Mouse (Mus musculus) layer of hippocampus, postnatal 25 days (tissue): ENCODE results near the gene Ccdc151. TPM values are rescaled to one million over a fixed set of nuclear protein-coding genes. Genes with fewer than 3 reads are reported as not detected.

Experiments used
- DNase-seq, 2 experiments: peaks; one replicate each; pipeline ENCODE4 v3.0.0; 2022; ENCODE audit warnings: mixed read lengths in 2 of 2, low spot score in 1 of 2; ENCODE audit errors: extremely low spot score in 1 of 2
- total RNA-seq, 2 experiments: library from RNA; stranded (reverse); gene quantifications; 2 replicates each; pipeline ENCODE4 v1.2.3; 2021

Ccdc151 gene
- total RNA-seq, 2 experiments from 2014 or later = 7.0 to 7.6 TPM

DNA sequence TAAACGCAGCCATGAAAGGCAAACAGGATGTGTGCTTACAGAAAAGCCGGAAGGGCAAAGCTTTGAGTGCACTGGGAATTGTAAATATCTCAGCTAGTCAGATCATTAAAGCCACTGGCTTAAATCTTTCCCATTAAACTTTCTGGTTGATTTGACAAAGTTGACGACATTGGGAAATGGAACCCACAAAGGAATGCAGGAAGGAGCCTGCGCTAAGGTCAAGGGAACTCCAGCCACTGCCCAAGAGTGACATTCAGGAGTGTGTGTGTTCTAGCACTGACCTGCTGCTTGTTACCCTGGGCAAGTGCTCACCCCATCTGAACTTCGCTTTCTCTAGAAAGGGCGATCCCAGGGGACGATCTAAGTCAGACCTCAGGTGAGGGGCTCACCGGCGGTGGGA is 42.3 kb downstream of the Ccdc151 start:
- DNase-seq = no peak

DNA sequence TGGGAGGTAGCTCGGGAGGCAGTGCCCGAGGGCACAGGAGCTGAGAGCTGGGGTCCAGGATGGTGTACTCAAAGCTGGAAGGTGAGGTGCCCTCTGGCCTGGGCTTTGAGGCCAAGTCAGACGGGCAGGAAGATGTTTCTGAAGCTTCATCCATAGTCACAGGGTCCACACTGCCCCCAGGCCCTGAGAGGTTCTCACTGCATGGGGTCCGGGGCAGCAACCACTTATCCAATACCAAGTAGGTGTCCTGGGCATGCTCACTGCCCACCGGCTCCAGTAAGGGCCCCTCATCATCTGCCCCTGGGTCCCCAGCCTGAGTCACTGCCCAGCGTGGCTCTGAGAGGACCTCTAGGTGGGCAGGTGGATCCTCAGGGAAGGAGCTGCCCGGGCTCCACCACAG is 43.2 kb downstream of the Ccdc151 start:
- DNase-seq = no peak

DNA sequence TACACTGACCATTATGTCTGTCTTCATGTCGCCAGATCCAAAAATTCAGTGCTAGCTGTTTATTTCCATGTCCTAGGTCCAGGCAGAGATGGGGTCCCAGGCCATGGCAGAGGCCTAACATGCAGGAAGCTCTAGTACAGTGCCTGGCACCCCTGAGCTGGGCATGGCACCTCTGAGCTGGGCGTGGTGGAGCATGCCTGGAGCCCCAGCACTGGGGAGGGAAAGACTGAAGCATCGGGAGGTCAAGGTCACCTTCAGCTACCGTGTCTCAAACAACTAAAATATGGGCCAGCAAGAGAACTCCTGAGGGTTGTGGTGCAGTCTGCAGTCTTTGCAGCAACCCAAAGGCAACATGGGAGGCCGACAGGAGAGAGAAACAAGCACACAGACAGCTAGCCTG is 44.1 kb downstream of the Ccdc151 start:
- DNase-seq = no peak

DNA sequence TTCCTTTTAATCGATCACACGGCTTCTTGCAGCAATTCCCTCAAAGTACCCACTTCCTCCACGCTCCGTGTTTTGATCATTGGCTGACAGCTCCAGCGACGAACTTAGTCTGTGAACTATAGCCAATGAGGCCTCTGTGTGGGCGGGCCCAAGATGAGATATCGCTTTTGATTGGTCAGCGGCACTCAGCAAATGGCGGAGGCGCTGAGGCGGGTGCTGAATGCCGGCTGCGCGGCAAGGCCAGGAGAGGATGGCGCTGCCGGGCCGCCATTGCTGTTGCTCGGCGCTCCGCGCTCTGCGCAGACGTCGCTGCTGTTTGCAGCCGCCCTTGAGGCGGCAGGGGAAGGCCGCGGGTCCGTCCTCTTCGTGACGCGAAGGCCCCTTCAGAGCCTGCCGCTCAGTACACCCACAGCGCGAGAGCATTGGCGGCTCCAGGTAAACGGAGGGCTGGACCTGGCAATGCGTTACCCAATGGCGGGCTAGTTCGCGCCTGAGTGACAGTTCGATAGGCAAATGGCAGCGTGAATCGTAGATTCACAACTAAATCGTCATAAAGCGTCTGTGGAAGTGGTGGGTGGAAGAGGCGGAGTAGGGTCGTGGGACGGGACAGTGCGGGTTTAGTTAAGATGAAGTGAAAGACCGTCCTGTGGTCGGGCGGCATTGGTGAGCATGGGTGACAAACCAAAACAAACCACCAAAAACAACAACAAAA is 46.7 kb downstream of the Ccdc151 start, which contains the start of gene Swsap1:
Swsap1 (plus strand) TSS at position 186 of the 712 bp plus-strand sequence.
- peak; percentile 97 to 99 for DNase-seq

DNA sequence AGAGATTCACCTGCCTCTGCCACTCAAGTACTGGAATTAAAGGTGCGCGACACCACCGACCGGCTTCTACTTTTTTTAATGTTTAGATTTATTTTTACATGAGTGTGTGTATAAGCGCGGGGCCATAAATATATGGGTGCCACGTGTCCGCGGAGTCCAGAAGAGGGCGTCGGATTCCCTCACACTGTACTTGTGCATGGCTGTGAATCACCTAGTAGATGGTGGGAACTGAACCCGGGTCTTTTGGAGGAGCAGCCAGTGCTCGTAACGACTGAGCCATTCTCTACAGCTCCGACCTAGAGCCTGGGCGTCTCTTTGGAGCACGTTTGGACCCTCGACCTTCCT is 47.2 kb downstream of the Ccdc151 start:
- DNase-seq = no peak

DNA sequence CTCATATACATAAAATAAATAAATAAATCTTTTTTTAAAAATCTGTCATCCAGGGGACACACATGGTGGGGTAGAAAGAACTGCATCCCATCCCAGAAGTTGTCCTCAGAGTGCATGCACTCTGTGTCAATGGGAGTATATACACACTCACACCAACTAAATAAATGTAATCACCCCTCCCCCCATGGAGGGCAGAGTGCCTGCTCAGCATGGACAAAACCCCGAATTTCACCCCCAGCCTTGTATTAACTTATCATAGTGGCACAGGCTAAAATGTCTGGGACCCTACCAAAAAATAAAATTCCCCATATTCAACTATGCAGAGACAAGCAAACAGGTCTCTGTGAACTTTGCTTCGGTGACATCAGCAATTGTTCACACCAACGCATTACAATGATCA is 47.8 kb downstream of the Ccdc151 start:
- DNase-seq = no peak

DNA sequence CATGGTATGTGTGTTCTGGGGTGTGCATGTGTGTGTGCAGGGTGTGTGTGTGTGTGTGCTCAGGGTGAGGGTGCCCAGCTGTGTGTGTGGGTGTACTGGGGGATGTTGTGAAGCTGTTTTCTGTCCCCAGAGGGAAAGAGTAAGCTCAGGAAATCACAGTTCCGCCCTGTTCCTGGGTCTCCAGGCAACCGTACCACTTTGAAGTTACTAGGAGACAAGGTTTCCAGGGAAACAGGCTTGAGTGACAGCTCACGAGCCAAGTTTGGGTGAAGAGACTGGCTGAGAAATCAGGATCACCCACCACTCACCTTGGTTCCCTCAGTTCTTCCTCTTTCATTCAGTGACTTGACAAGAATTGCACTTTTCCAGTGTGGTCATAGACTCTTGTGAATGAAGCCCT is 48.8 kb downstream of the Ccdc151 start:
- DNase-seq = no peak

DNA sequence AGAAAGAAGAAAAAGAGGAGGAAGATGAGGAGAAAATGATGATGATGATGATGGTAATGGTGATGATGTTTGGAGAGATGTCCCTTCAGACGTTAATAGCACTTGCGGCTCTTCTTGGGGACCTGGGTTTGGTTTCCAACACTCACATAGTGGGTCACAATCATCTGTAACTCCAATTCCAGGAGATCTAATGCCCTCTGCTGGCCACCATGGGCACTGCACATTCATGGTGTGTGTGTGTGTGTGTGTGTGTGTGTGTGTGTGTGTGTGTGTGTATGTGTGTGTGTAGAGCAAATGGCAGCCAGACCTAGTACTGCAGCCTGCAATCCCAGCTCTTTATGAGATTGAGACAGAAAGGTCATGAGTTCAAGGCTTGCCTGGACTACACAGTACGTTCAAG is 50.5 kb downstream of the Ccdc151 start:
- DNase-seq = no peak

DNA sequence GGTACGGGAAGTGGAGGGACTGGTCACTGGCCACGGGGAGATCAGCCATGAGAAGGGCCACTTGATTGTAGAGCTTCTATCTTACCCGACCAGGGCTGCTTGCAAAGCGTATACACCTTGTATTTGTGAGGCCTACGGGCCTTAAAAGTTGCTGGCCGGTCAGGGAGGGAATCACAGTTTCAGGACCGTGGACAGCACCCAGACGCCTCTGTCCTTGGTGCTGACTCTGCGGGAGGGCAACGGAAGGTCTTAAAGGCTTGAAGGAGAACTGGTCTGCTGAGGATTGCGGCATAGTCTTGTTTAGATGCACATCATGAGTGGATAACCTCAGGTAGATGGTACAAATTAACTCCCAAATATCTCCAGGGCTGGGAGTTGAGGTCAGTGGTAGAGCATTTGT is 52.1 kb downstream of the Ccdc151 start:
- peak in 1 of 2 experiments; percentile 67 for DNase-seq

DNA sequence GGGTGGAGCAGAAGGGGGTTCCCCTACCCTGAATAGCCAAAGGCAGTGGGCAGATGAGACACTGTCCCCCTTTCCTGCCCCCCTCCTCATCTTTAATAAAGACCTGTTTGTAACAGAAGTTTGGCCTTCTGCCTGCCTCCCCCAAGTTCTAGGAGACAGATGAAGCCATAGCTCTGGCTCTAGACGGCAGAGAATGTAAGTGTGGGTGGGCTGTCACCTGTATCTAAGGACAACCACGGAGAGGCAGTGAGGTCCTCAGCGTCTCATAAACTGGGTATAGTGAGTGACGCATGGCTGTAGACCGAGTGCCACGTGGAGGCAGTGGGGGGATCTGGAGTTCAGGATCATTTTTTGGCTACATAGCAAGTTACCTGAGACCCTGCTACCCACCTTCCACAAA is 53.6 kb downstream of the Ccdc151 start:
- DNase-seq = no peak

DNA sequence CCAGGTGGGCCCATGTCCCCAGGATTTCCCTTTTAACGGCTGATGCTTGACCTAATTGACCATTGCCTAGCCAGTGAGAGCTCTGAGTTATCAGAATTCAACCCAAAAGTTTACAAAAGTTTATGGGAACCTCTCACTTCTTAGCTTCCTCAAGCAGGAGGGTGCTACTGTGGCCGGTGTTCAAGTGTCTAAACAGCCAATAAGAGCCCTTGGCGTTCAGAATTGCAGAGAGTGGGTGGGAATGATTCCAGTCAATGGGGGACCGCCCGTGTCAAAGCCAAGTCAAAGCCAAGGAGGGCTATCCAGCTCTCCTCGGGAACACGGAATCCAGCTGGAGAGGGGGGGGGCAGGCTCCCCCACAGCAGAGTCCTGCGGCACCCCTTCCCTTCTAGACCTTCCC is 54.3 kb downstream of the Ccdc151 start:
- no peak for DNase-seq

DNA sequence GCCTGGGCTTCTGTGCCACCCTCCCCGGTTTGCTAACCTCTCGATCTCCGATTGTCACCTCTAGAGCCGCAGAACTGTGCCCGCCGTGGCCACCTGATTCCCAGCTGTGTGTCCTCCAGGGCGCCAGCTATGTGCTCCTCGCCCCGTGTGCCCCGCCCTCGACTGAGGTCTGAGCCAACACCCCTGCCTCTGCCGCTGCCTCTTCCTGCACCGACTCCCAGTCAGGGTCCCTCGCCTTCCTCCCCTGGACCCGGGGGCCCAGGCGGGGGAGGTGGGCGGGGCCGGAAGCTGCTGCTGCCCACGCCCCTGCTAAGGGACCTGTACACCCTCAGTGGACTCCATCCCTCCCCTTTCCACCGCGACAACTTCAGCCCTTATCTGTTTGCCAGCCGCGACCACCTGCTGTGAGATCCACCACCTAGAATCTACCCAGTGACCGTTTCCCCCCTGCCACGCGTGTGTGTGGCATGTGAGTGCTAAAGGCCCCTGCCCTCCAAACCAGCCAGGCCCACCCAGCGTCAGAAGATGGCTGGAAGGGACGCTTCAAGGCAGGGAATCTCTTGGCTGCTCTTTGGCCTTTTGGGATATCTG is 54.8 kb downstream of the Ccdc151 start:
- no peak for DNase-seq

DNA sequence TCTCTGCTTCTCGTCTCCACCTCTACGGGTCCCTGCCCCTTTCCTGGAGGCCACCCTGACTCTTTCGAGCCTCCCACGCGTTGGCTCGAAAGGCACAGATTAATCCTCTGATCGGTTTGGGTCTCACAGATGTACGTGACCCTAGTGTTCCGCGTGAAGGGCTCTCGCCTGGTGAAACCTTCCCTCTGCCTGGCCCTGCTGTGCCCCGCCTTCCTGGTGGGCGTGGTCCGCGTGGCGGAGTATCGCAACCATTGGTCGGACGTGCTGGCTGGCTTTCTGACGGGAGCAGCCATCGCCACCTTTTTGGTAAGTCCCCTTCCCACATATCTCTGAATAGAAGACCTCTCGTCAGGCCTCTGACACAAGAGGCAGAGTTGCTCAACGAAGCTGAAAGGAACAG is 58.2 kb downstream of the Ccdc151 start:
- no peak for DNase-seq

DNA sequence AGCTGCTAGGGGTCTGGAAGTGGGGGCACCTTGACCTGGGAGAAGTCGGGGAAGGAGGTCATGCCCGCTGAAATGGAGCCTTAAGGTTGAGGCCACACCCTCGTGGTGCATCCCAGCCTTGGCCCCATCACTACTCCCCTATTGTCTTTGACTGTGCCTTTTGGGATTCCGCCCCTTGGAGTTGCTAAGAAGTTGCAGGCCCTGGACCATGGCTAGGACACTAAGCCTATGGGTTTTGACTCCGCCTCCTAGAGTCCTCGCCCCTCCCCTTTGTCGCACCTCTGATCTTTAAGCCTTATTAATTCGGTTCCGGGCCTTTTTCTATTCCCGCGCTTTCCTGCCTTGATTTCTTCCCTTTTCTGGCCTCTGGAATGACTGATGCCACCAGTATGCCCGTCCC is 58.8 kb downstream of the Ccdc151 start:
- DNase-seq = no peak

DNA sequence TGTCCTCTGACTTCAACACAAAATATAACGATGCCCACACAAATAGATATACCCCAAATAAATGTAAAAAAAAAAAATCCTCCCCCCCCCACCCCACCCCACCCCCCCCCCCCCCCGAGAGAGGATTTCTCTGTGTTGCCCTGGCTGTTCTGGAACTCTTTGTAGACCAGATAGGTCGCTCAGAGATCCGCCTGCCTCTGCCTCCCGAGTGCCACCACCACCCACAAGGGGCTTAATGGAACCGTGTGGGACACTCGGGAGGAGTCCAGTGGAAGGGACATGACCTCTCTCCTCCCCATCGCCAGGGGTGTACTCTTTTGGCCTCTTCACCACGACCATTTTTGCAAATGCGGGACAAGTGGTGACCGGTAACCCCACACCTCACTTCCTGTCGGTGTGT is 59.4 kb downstream of the Ccdc151 start:
- DNase-seq = no peak

Other genes with a start within 250 kb of the Ccdc151 start
- gene Spc24, start 242.3 kb downstream of the Ccdc151 start, total RNA-seq = 1 to 10 TPM; 1.1 to 2.5 TPM
- 1 to 10 TPM; 6.3 to 7.4 TPM for gene Kank2, start 203.9 kb downstream of the Ccdc151 start, total RNA-seq
- not detected for gene Angptl8, start 167.1 kb downstream of the Ccdc151 start, total RNA-seq
- 10 to 100 TPM; 13.1 to 18.4 TPM for gene Dock6, start 150.0 kb downstream of the Ccdc151 start, total RNA-seq
- gene Rab3d, start 84.4 kb downstream of the Ccdc151 start, total RNA-seq = 10 to 100 TPM; 19.5 to 24.0 TPM
- gene Ccdc159, start 75.2 kb downstream of the Ccdc151 start, total RNA-seq = 10 to 100 TPM; 13.2 to 18.5 TPM
- 10 to 100 TPM; 40.2 to 45.0 TPM for gene Tmem205, start 75.1 kb downstream of the Ccdc151 start, total RNA-seq
- 100 to 1,000 TPM; 334 to 345 TPM for gene Plppr2, start 65.6 kb downstream of the Ccdc151 start, total RNA-seq
- gene Swsap1, start 46.9 kb downstream of the Ccdc151 start, total RNA-seq = 10 to 100 TPM; 14.7 to 16.0 TPM
- gene Epor, start 39.1 kb downstream of the Ccdc151 start, total RNA-seq = 1 to 10 TPM; 7.3 to 9.5 TPM
- gene Rgl3, start 13.2 kb downstream of the Ccdc151 start, total RNA-seq = 1 to 10 TPM; 1.5 to 1.9 TPM
- 100 to 1,000 TPM; 107 to 108 TPM for gene Prkcsh, start 172 bp upstream of the Ccdc151 start, total RNA-seq
- gene Elavl3, start 49.4 kb upstream of the Ccdc151 start, total RNA-seq = 100 to 1,000 TPM; 155 to 158 TPM
- 1 to 10 TPM; 1.2 to 3.9 TPM for gene Gm49318, start 68.6 kb upstream of the Ccdc151 start, total RNA-seq
- gene Zfp653, start 68.7 kb upstream of the Ccdc151 start, total RNA-seq = 10 to 100 TPM; 17.9 to 22.1 TPM
- 10 to 100 TPM; 45.6 to 45.8 TPM for gene Ecsit, start 82.8 kb upstream of the Ccdc151 start, total RNA-seq
- gene Cnn1, start 96.6 kb upstream of the Ccdc151 start, total RNA-seq = 1 to 10 TPM in 1 of 2 experiments, under 1 TPM in 1; 0.32 to 1.2 TPM
- gene Elof1, start 114.5 kb upstream of the Ccdc151 start, total RNA-seq = 10 to 100 TPM; 53.1 to 57.9 TPM
- under 1 TPM; 0.54 to 0.91 TPM for gene Acp5, start 133.1 kb upstream of the Ccdc151 start, total RNA-seq
- 10 to 100 TPM; 48.2 to 54.3 TPM for gene Pigyl, start 154.2 kb upstream of the Ccdc151 start, total RNA-seq
- not detected for gene Zfp872, start 185.5 kb upstream of the Ccdc151 start, total RNA-seq
- gene Zfp809, start 223.1 kb upstream of the Ccdc151 start, total RNA-seq = 10 to 100 TPM; 19.7 to 22.7 TPM